Mouse (Mus musculus) E14TG2a.4 (cell line): Measurements from ENCODE around the gene Gcnt1.

ENCODE experiments used
- H3K27me3 ChIP-seq: 2 replicates; pipeline ENCODE4 v1.6.1; 2014; ENCODE audit warnings: low read length, control low read depth; ENCODE audit not compliant: insufficient read depth
- H3K36me3 ChIP-seq: 2 replicates; pipeline ENCODE4 v1.6.1; 2014; ENCODE audit warnings: low read length, control low read depth; ENCODE audit not compliant: insufficient read depth
- H3K4me1 ChIP-seq: replicated peaks from 2 replicates; pipeline ENCODE4 v1.6.1; 2014; ENCODE audit warnings: low read depth, low read length, control low read depth
- H3K4me3 ChIP-seq: replicated peaks from 2 replicates; pipeline ENCODE4 v1.5.1; 2014; ENCODE audit warnings: mild to moderate bottlenecking, low read length
- H3K9me3 ChIP-seq: 2 replicates; pipeline ENCODE4 v1.6.1; 2014; ENCODE audit warnings: low read length, control low read depth
- CTCF ChIP-seq: conservative IDR thresholded peaks from 2 replicates; pipeline ENCODE4 v1.5.1; 2014; ENCODE audit warnings: low read length
- NANOG ChIP-seq: IDR thresholded peaks from 2 replicates; pipeline ENCODE4 v1.6.1; 2014; ENCODE audit warnings: borderline replicate concordance, low read length, mixed read lengths
- POU5F1 ChIP-seq: IDR thresholded peaks from 2 replicates; pipeline ENCODE4 v1.6.1; 2014; ENCODE audit warnings: low read length, borderline replicate concordance

Gene Gcnt1

DNA sequence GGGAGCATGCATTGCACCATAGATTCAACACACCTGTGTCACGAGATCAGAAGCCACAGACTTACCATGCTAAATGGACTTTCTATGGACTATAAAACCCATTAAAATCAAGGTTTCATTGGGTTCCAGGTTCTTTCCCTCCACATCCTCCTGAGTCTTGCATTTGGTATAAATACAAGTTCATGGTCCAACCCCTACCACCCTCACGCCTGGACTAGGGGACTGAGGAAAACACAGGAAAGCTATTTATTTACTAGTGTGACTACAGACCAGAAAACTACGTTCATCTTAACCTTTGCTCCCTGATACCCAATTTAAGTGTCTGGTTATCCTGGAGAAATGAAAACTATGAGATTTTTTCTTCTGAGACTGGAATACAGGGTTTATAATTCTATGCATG is at the start of gene Gcnt1:
Gene Gcnt1, minus strand, starts transcription at position 144 of the 400 bp plus-strand sequence.
- Histone ChIP-seq H3K9me3 (no peaks in the 10 kb centered on the region), H3K4me1 (no peaks in the 10 kb centered on the region), H3K36me3 (no peaks in the 10 kb centered on the region), H3K4me3 (no peak within 1 kb of the TSS), H3K27me3 (no peaks in the 10 kb centered on the region)
- TF ChIP-seq NANOG (no peak), POU5F1 (no peak), CTCF (no peak)

DNA sequence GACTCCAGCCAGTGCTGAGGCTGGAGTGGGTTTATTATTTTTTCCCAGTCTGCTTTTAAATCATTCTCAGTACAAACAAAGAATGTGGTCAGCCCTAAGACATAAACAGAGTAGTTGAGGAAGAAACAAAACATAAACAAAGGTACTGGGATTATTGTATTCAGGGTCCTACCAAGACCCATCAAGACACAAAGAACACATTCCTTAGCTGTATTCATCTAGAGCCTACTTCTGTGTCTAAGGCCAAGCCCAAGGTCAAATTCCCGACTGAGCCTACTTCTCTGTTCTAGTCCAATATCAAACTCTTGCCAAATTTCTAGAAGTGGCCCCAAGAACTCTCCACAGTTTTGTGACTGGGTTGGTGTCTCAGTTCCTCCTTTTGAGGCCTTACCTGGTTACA is 45.2 kb upstream of the Gcnt1 start:
- Histone ChIP-seq H3K9me3 (no peaks in the 10 kb centered on the region), H3K4me1 (peaks cover 27% of the 10 kb centered on the region)

DNA sequence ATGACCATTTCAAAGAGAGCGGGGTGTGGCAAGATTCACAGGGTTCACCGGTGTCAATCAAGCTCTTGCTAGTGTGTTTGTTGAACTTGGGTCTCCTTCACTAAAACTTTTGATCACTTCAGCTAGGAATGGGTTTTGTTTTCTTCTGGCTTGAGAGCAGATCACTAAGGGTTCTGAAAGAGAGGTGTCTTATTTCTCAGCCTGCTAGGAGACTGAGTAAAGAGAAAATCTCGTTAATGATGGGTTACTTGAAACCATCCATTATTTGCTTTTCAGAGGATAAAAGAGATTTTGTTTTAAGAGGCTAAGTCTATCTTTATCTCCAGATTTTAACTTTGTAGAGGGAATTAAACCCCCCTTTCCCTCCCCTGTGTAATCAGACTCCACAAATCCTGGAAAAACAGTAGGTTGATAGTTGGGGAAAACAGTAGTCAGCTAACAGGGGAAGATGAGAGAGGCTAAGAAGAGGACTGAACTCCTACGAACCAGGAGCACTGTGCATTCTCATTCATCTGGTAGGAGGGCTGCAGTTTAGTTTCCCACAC is 40.3 kb upstream of the Gcnt1 start:
- no peaks in the 10 kb centered on the region for H3K9me3 ChIP-seq
- peaks cover 17% of the 10 kb centered on the region for H3K4me1 ChIP-seq
- no peak overlapping the region for H3K4me3 ChIP-seq
- no peaks in the 10 kb centered on the region for H3K36me3 ChIP-seq
- TF ChIP-seq NANOG (no peak), CTCF (no peak), POU5F1 (no peak)
- H3K27me3 ChIP-seq: no peaks in the 10 kb centered on the region

More for the DNA sequence above, 45.2 kb upstream of the Gcnt1 start:
- Histone ChIP-seq H3K4me3 (no peak overlapping the region), H3K36me3 (no peaks in the 10 kb centered on the region), H3K27me3 (no peaks in the 10 kb centered on the region)
- TF ChIP-seq POU5F1 (no peak), NANOG (peak; percentile 93)

DNA sequence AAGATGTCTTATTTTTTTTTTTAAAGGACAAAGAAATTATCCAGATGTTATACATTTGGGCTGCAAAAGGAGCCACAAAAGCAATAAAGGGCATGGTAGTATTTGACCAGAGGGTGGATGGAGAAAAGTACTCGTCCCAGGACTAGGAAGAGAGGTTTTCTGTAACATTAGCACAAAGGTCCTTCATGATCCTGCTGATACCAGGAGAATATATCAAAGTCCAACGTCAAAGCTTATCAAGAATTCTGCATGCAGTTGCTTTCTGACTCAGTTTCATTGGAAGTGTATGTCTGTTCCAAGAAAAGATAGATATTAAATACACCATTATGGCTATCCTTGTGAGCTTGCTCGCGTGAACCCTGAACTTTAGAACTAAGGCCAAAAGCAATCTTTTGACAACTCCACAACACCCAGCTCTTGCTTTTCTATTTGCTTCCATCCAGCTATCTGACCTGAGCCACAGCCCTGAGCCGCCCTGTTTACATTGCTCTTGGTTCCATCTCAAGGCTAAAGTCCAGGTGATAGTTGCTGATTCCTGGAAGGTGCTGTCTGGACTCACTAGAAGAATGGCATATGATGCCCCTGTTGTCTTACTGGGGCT is 37.9 kb upstream of the Gcnt1 start:
- Histone ChIP-seq H3K4me1 (peaks cover 14% of the 10 kb centered on the region), H3K9me3 (no peaks in the 10 kb centered on the region), H3K4me3 (no peak overlapping the region), H3K27me3 (no peaks in the 10 kb centered on the region), H3K36me3 (no peaks in the 10 kb centered on the region)
- TF ChIP-seq CTCF (no peak), NANOG (no peak), POU5F1 (no peak)

DNA sequence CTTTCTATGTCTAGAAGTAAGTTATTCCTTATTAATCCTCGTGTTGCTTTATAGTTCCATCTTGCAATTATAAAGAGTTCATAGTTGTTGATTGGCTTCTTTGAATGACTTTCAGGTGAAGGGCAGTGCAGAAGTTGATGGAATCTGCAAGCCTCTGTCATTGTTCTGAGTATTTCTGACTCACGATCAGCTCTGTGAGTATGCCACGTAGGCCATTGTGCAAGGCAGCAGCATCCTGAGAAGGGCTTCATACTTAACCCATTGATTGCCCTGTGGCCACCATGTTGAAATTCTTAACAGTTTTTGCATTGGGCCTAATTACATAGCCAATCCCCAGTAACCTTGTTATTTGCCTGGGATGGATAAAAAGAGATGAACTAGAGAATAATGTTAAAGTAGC is 36.7 kb upstream of the Gcnt1 start:
- H3K4me3 ChIP-seq: no peak overlapping the region
- no peaks in the 10 kb centered on the region for H3K36me3 ChIP-seq
- H3K9me3 ChIP-seq: no peaks in the 10 kb centered on the region
- peaks cover 14% of the 10 kb centered on the region for H3K4me1 ChIP-seq
- H3K27me3 ChIP-seq: no peaks in the 10 kb centered on the region
- TF ChIP-seq POU5F1: no peak
- no peak for TF ChIP-seq CTCF
- no peak for TF ChIP-seq NANOG

GRCm38 (mm10) chr19:17408591-17408990 is 35.9 kb upstream of the Gcnt1 start:
- no peaks in the 10 kb centered on the region for H3K9me3 ChIP-seq
- no peaks in the 10 kb centered on the region for H3K36me3 ChIP-seq
- H3K4me1 ChIP-seq: peaks cover 10% of the 10 kb centered on the region
- no peaks in the 10 kb centered on the region for H3K27me3 ChIP-seq
- no peak overlapping the region for H3K4me3 ChIP-seq
- TF ChIP-seq NANOG: no peak

- no peaks in the 10 kb centered on the region for H3K36me3 ChIP-seq
- H3K9me3 ChIP-seq: no peaks in the 10 kb centered on the region
- H3K4me1 ChIP-seq: no peaks in the 10 kb centered on the region
- TF ChIP-seq POU5F1: no peak
- TF ChIP-seq NANOG: no peak
- TF ChIP-seq CTCF: no peak
- no peak overlapping the region for H3K4me3 ChIP-seq
- H3K27me3 ChIP-seq: no peaks in the 10 kb centered on the region
Measured at GRCm38 (mm10) chr19:17406823-17407222, 34.2 kb upstream of the Gcnt1 start.

DNA sequence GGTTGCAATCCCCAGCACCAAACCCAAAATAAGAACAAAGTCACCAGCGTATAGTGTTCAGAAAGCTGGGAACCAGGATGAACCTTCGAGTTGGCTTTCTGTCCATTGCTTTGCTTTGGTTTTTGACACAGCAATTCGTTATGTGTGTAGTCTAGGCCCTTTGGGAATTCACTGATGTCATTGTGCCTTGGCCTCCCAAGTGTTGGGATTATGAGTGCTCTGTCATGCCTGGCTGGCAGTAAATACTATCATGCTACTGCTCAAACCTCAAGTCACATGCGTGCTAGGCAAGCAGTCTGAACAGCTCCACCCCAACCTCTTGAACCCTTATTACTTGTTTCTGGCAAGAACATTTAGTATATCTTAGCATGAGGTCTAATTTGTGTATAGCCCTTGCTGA is 30.5 kb upstream of the Gcnt1 start:
- Histone ChIP-seq H3K4me1 (no peaks in the 10 kb centered on the region), H3K36me3 (peaks cover 26% of the 10 kb centered on the region), H3K9me3 (no peaks in the 10 kb centered on the region), H3K4me3 (no peak overlapping the region), H3K27me3 (no peaks in the 10 kb centered on the region)
- no peak for TF ChIP-seq NANOG
- TF ChIP-seq POU5F1: no peak
- no peak for TF ChIP-seq CTCF

DNA sequence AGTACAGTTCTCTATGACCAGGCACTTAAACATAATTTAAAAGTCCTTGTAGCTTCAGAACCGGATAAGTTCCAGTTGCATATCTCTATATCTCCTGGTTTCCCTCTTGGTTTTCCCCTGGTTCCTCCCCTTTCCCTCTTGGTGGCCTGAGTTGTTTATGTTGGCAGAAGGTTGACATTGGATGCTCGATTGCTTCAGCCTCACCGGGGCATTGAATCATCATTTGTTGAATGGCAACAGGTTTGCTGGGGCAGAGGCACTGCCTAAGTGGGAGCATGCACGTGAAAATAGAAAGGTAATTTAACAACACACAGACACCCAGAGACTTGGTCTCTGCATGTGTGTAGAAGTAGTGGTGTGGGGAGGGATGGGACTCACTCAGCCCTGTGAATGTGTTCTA is 27.9 kb upstream of the Gcnt1 start:
- TF ChIP-seq CTCF (no peak), NANOG (no peak), POU5F1 (no peak)
- Histone ChIP-seq H3K9me3 (no peaks in the 10 kb centered on the region), H3K36me3 (peaks cover 49% of the 10 kb centered on the region), H3K4me3 (no peak overlapping the region), H3K27me3 (no peaks in the 10 kb centered on the region), H3K4me1 (peaks cover 5% of the 10 kb centered on the region)
